Mouse (Mus musculus): Measurements from ENCODE around the gene Pttg1ip.

Gene Pttg1ip

GRCm38 (mm10) chr10:77647461-77647860 is 65.9 kb downstream of the Pttg1ip start:
- no peak for DNase-seq

GRCm38 (mm10) chr10:77647901-77648300 is 66.4 kb downstream of the Pttg1ip start:
- DNase-seq: no peak
